Mouse (Mus musculus): ENCODE data around the gene Gm3739.
"Not testable (repeated sequence)": the region's sequence is repeated elsewhere in the genome, so short reads cannot be mapped to it uniquely, and the experiment has no call there.

The Gm3739 gene

GRCm38 (mm10) chr14:7314661-7315060, at the start of gene Gm3739:
TSS of gene Gm3739 (minus strand) at chr14:7315049.
- DNase-seq (ENCODE audit: low read depth, low spot score): not testable (repeated sequence)

- not testable (repeated sequence) for DNase-seq (ENCODE audit: low read depth, low spot score)
Measured at GRCm38 (mm10) chr14:7332295-7332694, 17.4 kb upstream of the Gm3739 start, which contains the start of gene Gm5797. TSS of gene Gm5797 (minus strand) at chr14:7332395.

GRCm38 (mm10) chr14:7315093-7315492, 244 bp upstream of the Gm3739 start:
- not testable (repeated sequence) for DNase-seq (ENCODE audit: low read depth, low spot score)

GRCm38 (mm10) chr14:7264614-7265013, 50.2 kb downstream of the Gm3739 start, which contains the start of gene Gm3727:
TSS of gene Gm3727 (minus strand) at chr14:7264714.
- not testable (repeated sequence) for DNase-seq (ENCODE audit: low read depth, low spot score)
